Mouse (Mus musculus): Measurements from ENCODE around the gene Ppip5k1. TPM values are rescaled to one million over a fixed set of nuclear protein-coding genes. Genes with fewer than 3 reads are reported as not detected.
A peak's percentile ranks its signal among the peaks of the same experiment; 100 is the strongest.

The Ppip5k1 gene
- polyA plus RNA-seq, 1 experiment from 2014 or later, result 6.9 TPM

DNA sequence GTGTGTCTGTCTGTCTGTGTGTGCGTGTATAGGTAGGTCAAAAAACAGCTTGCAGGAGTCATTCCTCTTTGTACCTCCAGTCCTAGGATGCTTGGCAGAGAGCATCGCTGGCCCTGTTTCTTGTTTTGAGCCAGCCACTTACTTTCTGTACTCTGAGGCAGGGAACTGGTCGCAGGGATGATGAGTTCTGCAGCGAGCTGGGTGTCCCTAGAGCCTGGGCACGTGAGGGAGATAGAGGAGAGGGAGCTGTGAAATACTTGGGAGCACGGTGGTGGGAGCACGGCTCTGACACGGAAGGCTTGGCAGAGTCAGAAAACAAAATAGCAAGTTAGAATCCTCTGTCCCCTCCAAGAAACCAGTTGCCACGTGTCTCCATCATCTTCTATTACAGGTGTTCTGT is 57.5 kb downstream of the Ppip5k1 start:
- ATAC-seq (replicated peaks; ENCODE audit: insufficient number of reproducible peaks, low FRiP score, low TSS enrichment, low read depth) (no peak), DNase-seq (ENCODE audit: low spot score) (no peak)
- Histone ChIP-seq H3K9ac (replicated peaks; ENCODE audit: low read length) (no peak overlapping the region; the same call in 1 of the 2 replicates), H3K4me2 (ENCODE audit: low read depth, low read length) (no peak overlapping the region), H3K27me3 (ENCODE audit: control insufficient read depth, insufficient read depth, low read length) (peaks cover 21% of the 10 kb centered on the region), H3K9me3 (replicated peaks; ENCODE audit: control insufficient read depth, low read length) (no peaks in the 10 kb centered on the region), H3K4me3 (ENCODE audit: low read depth, low read length) (no peak overlapping the region), H3K27ac (replicated peaks; ENCODE audit: low read depth, low read length) (no peak overlapping the region), H3K36me3 (replicated peaks; ENCODE audit: control insufficient read depth, insufficient read depth, low read depth, low read length) (no peaks in the 10 kb centered on the region), H3K4me1 (ENCODE audit: control insufficient read depth, insufficient read depth, low read length) (peaks cover 18% of the 10 kb centered on the region)
- 7% methylated on average over 9 of the region's 9 CpGs for WGBS

DNA sequence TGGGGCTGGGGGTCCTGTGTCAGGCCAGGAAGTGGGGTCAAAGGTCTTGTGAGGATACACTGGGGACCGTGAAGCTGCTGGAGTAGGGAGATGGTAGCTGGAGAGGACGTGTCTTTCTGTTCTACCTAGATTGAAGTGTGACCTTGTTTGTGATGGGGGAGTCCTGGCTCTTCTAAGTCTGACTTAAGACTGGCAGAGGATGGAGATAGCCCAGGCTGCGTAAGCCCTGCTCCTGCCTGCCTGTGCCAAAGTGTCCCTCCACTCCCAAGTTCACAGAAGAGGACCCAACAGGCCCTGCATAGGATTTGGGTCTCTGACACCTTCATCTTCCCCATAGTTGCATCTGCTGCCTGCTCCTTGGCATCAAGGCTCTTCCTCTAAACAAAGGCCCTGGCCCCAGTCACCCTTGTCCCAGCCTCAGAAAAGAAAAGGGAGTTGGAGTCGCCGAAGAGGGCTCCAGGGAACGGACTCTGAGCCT is 58.4 kb downstream of the Ppip5k1 start:
- peak overlapping the region; percentile 36; the same call in 1 of the 2 replicates for H3K4me3 ChIP-seq (ENCODE audit: low read depth, low read length)
- no peak overlapping the region for H3K27ac ChIP-seq (replicated peaks; ENCODE audit: low read depth, low read length)
- H3K4me2 ChIP-seq (ENCODE audit: low read depth, low read length), result peak overlapping the region; percentile 67
- 8% methylated on average over 6 of the region's 6 CpGs for WGBS
- H3K36me3 ChIP-seq (replicated peaks; ENCODE audit: control insufficient read depth, insufficient read depth, low read depth, low read length), result no peaks in the 10 kb centered on the region
- ATAC-seq (replicated peaks; ENCODE audit: insufficient number of reproducible peaks, low FRiP score, low TSS enrichment, low read depth), result no peak
- no peaks in the 10 kb centered on the region for H3K9me3 ChIP-seq (replicated peaks; ENCODE audit: control insufficient read depth, low read length)
- H3K4me1 ChIP-seq (ENCODE audit: control insufficient read depth, insufficient read depth, low read length), result peaks cover 18% of the 10 kb centered on the region
- H3K9ac ChIP-seq (replicated peaks; ENCODE audit: low read length), result no peak overlapping the region; the same call in 1 of the 2 replicates
- peak; percentile 26 for DNase-seq (ENCODE audit: low spot score)
- peaks cover 21% of the 10 kb centered on the region for H3K27me3 ChIP-seq (ENCODE audit: control insufficient read depth, insufficient read depth, low read length)

DNA sequence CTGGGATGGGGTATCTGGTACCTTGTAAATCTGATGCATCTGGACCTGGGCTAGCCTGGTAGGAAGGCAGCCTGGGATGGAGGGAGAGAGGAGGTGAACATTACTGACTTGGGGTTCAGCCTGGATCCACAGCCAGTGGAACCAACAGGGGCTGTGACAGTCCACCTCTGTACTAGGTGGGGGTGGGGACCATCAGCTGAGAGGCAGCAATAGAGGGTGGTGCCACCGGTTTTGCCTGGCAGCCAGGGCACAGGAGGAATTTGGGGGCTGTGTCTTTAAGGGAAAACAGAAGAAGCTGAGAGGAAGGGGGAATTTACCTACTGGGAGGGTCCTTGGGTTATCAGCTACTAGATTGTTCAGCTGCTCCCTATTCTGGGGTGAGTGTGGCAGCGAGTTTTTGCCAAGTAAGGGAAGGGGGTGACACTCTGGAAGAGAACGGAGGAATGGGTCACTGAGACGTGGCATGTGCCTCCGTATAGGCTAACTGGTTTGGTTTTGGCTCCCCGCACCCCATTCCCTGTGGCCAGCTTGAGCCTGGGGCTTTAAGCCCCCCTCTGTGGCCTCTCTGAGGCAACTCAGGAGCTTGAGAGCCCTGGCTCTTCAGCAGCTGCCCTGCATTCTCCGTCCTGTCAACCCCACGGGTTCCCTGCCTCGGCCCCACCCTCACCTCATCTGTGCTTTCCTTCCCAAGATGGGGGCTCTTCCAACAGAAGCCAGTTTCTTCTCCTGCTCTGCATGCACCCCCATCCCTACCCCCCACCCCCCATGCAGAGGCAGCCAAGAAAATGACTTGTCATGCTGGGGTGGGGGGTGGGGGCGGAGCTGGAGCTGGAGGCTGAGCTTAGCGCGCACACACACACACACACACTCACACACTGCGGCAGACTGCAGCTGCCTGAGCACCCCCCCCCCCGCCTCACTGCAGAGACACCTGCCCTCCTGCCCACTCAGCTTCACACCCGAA is 59.3 kb downstream of the Ppip5k1 start:
- peak overlapping the region; percentile 43 for H3K9ac ChIP-seq (replicated peaks; ENCODE audit: low read length)
- DNase-seq (ENCODE audit: low spot score) (peak; percentile 33), ATAC-seq (replicated peaks; ENCODE audit: insufficient number of reproducible peaks, low FRiP score, low TSS enrichment, low read depth) (peak; percentile 46; the same call in 1 of the 2 replicates)
- no peaks in the 10 kb centered on the region for H3K9me3 ChIP-seq (replicated peaks; ENCODE audit: control insufficient read depth, low read length)
- peaks cover 21% of the 10 kb centered on the region for H3K27me3 ChIP-seq (ENCODE audit: control insufficient read depth, insufficient read depth, low read length)
- H3K4me2 ChIP-seq (ENCODE audit: low read depth, low read length), result peak overlapping the region; percentile 67
- no peak overlapping the region for H3K27ac ChIP-seq (replicated peaks; ENCODE audit: low read depth, low read length)
- H3K4me3 ChIP-seq (ENCODE audit: low read depth, low read length), result peak overlapping the region; percentile 36
- H3K4me1 ChIP-seq (ENCODE audit: control insufficient read depth, insufficient read depth, low read length), result peaks cover 18% of the 10 kb centered on the region
- 2% methylated on average over 15 of the region's 15 CpGs for WGBS
- H3K36me3 ChIP-seq (replicated peaks; ENCODE audit: control insufficient read depth, insufficient read depth, low read depth, low read length), result no peaks in the 10 kb centered on the region

DNA sequence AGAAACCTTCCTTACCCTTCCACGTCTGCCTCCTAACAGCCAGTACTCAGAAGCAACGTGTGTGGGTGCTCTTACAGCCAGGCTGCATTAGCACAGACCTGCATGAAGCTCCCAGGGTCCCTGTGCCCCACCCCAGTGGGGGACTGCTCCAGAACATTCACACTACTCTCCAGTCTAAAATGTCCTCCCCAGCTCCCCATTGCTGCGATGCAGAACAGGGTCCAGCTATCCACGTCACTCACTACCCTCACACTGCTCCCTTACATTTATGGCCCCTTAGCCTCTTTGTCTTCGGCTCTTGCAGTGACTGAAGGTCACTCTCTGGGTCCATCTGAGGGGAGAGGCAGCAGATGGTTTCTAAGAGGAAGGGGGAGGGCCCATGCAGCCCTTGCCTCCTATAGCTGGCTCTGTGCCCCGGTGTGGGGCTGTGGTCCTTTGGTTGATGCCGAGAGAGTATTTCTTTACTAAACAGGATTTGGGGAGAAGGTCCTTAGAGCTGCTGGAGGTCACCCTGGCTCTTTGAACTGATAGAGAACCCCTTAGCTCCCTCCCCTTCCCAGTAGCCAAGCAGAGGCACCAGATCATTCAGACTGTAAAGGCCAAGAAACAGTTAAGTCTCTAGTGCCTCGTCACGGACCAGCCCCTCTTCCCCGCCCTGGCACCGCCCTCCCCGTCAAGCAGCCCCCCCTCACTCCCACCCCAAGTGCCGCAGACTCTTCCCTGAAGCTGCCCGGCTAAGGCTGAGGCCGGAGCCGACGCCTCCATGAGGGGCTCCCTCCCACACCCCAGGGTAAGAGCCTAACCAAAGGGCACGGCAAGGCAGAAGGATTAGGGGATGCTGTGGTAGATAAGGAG is 60.2 kb downstream of the Ppip5k1 start:
- H3K4me3 ChIP-seq (ENCODE audit: low read depth, low read length), result peak overlapping the region; percentile 36
- H3K4me2 ChIP-seq (ENCODE audit: low read depth, low read length), result peak overlapping the region; percentile 67
- peak; percentile 68 for DNase-seq (ENCODE audit: low spot score)
- no peaks in the 10 kb centered on the region for H3K9me3 ChIP-seq (replicated peaks; ENCODE audit: control insufficient read depth, low read length)
- WGBS, result under 1% methylated on average over 18 of the region's 18 CpGs
- peaks cover 18% of the 10 kb centered on the region for H3K4me1 ChIP-seq (ENCODE audit: control insufficient read depth, insufficient read depth, low read length)
- H3K27me3 ChIP-seq (ENCODE audit: control insufficient read depth, insufficient read depth, low read length), result peaks cover 21% of the 10 kb centered on the region
- peak; percentile 64 for ATAC-seq (replicated peaks; ENCODE audit: insufficient number of reproducible peaks, low FRiP score, low TSS enrichment, low read depth)
- H3K27ac ChIP-seq (replicated peaks; ENCODE audit: low read depth, low read length), result no peak overlapping the region
- H3K9ac ChIP-seq (replicated peaks; ENCODE audit: low read length), result peak overlapping the region; percentile 43
- no peaks in the 10 kb centered on the region for H3K36me3 ChIP-seq (replicated peaks; ENCODE audit: control insufficient read depth, insufficient read depth, low read depth, low read length)

DNA sequence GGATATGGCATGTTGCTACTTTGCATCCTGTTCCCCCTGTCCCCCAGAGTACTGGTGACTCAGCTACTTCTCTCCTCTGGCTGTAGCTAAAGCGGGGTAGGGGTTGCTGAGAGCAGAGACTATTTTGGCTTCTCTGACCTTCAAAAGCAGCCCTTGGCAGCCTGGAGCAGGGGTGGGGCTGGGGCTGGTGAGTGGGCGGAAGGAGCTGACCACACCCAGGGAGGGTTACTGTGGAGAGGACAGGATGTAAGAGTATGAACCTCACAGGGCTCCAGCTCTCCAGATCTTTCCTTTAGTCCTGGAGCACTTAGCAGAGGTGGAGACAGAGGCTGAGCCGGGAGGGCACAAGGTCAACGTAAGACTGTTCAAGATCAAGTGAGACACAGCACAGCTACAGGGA is 61.0 kb downstream of the Ppip5k1 start:
- no peak for DNase-seq (ENCODE audit: low spot score)
- Histone ChIP-seq H3K27me3 (ENCODE audit: control insufficient read depth, insufficient read depth, low read length) (peaks cover 21% of the 10 kb centered on the region), H3K4me1 (ENCODE audit: control insufficient read depth, insufficient read depth, low read length) (peaks cover 18% of the 10 kb centered on the region)

DNA sequence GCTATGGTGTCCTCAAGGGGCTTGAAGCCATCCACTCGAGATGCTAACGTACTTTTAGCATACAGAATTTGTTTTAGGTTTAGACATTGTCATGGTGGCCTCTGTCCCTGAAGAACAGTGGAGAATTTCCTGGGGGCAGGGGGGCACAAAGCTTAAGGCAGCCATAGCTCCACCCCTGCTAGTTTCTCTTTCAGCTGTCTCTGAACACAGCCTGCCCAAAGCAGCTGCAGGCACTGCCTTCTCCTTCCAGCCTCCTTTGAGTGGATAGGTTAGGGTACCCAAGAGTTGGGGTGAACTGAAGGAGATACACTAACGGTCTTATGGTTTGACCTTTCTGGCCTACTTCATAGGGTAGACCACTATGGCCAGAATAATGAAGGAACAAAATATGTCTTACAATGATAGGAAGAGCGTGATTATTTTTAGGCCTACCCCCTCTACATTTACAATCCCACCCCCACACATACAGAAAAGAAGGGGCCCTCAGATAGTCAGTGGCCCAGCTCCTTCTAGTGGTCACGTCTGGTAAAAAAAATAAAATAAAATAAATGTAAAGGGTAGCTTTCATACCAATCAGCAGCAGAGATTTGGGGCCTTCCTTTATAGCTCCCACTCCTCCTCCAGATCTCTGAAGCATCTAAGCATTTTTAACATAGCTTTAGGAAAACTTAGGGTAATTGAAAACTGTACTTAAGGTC is 62.7 kb downstream of the Ppip5k1 start:
- Histone ChIP-seq H3K4me3 (ENCODE audit: low read depth, low read length) (no peak overlapping the region), H3K9me3 (replicated peaks; ENCODE audit: control insufficient read depth, low read length) (no peaks in the 10 kb centered on the region), H3K4me1 (ENCODE audit: control insufficient read depth, insufficient read depth, low read length) (peaks cover 18% of the 10 kb centered on the region), H3K4me2 (ENCODE audit: low read depth, low read length) (no peak overlapping the region), H3K27ac (replicated peaks; ENCODE audit: low read depth, low read length) (no peak overlapping the region), H3K27me3 (ENCODE audit: control insufficient read depth, insufficient read depth, low read length) (peaks cover 16% of the 10 kb centered on the region), H3K9ac (replicated peaks; ENCODE audit: low read length) (no peak overlapping the region), H3K36me3 (replicated peaks; ENCODE audit: control insufficient read depth, insufficient read depth, low read depth, low read length) (no peaks in the 10 kb centered on the region)
- 68% methylated on average over 5 of the region's 5 CpGs for WGBS
- ATAC-seq (replicated peaks; ENCODE audit: insufficient number of reproducible peaks, low FRiP score, low TSS enrichment, low read depth) (no peak), DNase-seq (ENCODE audit: low spot score) (no peak)

More for the DNA sequence above, 61.0 kb downstream of the Ppip5k1 start:
- Histone ChIP-seq H3K9me3 (replicated peaks; ENCODE audit: control insufficient read depth, low read length) (no peaks in the 10 kb centered on the region), H3K4me2 (ENCODE audit: low read depth, low read length) (no peak overlapping the region), H3K9ac (replicated peaks; ENCODE audit: low read length) (no peak overlapping the region; the same call in 1 of the 2 replicates), H3K36me3 (replicated peaks; ENCODE audit: control insufficient read depth, insufficient read depth, low read depth, low read length) (no peaks in the 10 kb centered on the region), H3K4me3 (ENCODE audit: low read depth, low read length) (no peak overlapping the region), H3K27ac (replicated peaks; ENCODE audit: low read depth, low read length) (no peak overlapping the region)
- WGBS, result 24% methylated on average over 4 of the region's 4 CpGs
- ATAC-seq (replicated peaks; ENCODE audit: insufficient number of reproducible peaks, low FRiP score, low TSS enrichment, low read depth), result no peak

DNA sequence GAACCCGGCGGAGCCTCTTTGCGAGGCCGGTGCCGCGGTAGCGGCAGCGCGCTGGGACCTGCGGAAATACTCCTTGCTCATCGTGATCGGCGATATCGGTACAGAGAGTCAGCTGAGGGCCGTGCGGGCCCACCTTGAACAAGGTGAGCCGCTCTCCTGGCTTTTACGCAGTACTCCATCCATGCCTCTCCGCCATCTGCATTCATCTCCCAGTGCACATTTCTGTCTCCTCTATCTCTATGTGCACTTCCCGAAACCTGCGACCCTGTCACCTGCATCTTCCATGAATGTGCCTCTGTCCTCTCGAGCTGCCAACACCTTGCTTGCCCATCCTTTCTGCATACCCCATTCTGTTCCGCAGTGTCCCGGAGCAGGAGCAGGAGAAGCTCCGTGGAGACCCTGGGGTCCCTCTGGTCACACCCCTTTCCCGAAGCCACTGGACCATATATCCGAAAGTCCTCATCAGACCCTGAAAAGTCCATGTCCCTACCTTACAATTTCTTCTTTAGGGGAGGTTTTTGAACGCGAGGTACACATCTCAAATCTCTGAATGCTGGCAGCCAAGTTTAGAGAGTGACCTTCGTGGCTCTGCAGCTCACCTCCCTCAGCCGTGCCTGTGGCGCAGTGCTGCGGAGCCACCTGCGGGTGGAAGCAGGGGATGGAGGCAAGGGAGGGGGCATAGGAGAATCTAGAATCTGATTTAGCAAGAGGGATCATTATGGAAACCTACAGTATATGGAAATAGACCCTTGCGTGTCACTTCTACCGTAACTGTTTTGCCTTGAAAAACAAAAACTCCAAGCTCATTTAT is 65.3 kb downstream of the Ppip5k1 start:
- no peaks in the 10 kb centered on the region for H3K36me3 ChIP-seq (replicated peaks; ENCODE audit: control insufficient read depth, insufficient read depth, low read depth, low read length)
- no peaks in the 10 kb centered on the region for H3K9me3 ChIP-seq (replicated peaks; ENCODE audit: control insufficient read depth, low read length)
- no peak overlapping the region for H3K27ac ChIP-seq (replicated peaks; ENCODE audit: low read depth, low read length)
- DNase-seq (ENCODE audit: low spot score), result peak; percentile 32
- H3K9ac ChIP-seq (replicated peaks; ENCODE audit: low read length), result peak overlapping the region; percentile 3; the same call in 1 of the 2 replicates
- H3K4me3 ChIP-seq (ENCODE audit: low read depth, low read length), result peak overlapping the region; percentile 48
- 4% methylated on average over 27 of the region's 36 CpGs for WGBS
- H3K27me3 ChIP-seq (ENCODE audit: control insufficient read depth, insufficient read depth, low read length), result no peaks in the 10 kb centered on the region
- ATAC-seq (replicated peaks; ENCODE audit: insufficient number of reproducible peaks, low FRiP score, low TSS enrichment, low read depth), result peak; percentile 50
- H3K4me2 ChIP-seq (ENCODE audit: low read depth, low read length), result peak overlapping the region; percentile 58
- H3K4me1 ChIP-seq (ENCODE audit: control insufficient read depth, insufficient read depth, low read length), result peaks cover 4% of the 10 kb centered on the region; the same call in 1 of the 2 replicates

Data from embryonic facial prominence, embryonic 11.5 days (tissue).